Mouse (Mus musculus): ENCODE results near the gene Camk1g.

The Camk1g gene

GRCm38 (mm10) chr1:193334546-193334945, 35.6 kb downstream of the Camk1g start:
- no peak for DNase-seq (ENCODE audit: low read depth, low spot score)

- no peak for DNase-seq (ENCODE audit: low read depth, low spot score)
Observed at GRCm38 (mm10) chr1:193333776-193334175, 36.3 kb downstream of the Camk1g start.

GRCm38 (mm10) chr1:193332671-193333070, 37.4 kb downstream of the Camk1g start:
- no peak for DNase-seq (ENCODE audit: low read depth, low spot score)

DNA sequence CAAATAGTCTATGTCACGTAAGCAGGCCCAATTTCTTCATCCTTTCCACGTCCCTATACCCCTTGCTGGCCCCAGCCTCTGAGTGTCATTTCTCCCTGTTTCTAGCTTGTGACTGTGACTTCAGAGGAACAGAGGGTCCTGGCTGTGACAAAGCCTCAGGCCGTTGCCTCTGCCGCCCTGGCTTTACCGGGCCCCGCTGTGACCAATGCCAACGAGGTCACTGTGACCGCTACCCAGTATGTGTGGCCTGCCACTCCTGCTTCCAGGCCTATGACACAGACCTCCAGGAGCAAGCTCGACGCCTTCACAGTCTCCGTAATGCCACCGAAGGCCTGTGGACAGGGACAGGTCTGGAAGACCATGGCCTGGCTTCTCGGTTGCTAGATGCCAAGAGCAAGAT, 38.1 kb downstream of the Camk1g start:
- DNase-seq (ENCODE audit: low read depth, low spot score): no peak

GRCm38 (mm10) chr1:193330626-193331025, 39.5 kb downstream of the Camk1g start:
- no peak for DNase-seq (ENCODE audit: low read depth, low spot score)

- DNase-seq (ENCODE audit: low read depth, low spot score): no peak
Observed at GRCm38 (mm10) chr1:193330172-193330571, 39.9 kb downstream of the Camk1g start.

GRCm38 (mm10) chr1:193329557-193329956, 40.5 kb downstream of the Camk1g start:
- no peak for DNase-seq (ENCODE audit: low read depth, low spot score)

- no peak for DNase-seq (ENCODE audit: low read depth, low spot score)
Observed at GRCm38 (mm10) chr1:193327686-193328085, 42.4 kb downstream of the Camk1g start.

DNA sequence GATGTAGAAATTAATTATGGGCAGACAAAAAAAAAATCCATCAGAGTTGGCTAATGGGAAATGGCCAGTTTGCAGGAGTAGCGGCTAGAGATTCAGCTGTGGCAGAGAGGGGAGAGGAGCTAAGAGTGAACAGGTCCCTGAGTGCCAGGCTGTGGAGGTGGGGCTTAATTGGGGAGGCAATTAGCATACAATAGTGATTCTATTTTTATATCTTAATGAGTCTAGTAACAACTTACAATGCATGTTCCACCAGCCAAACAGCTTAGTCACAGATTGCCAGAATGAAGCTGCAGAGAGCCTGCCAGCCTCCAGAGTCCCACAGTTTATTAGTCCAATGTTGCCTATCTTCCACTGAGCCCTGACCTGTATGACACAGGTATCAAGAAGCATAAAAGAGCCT, 42.9 kb downstream of the Camk1g start:
- DNase-seq (ENCODE audit: low read depth, low spot score): no peak

GRCm38 (mm10) chr1:193326456-193327145, 43.5 kb downstream of the Camk1g start:
- no peak for DNase-seq (ENCODE audit: low read depth, low spot score)

- DNase-seq (ENCODE audit: low read depth, low spot score): no peak
Observed at GRCm38 (mm10) chr1:193325891-193326290, 44.2 kb downstream of the Camk1g start.

DNA sequence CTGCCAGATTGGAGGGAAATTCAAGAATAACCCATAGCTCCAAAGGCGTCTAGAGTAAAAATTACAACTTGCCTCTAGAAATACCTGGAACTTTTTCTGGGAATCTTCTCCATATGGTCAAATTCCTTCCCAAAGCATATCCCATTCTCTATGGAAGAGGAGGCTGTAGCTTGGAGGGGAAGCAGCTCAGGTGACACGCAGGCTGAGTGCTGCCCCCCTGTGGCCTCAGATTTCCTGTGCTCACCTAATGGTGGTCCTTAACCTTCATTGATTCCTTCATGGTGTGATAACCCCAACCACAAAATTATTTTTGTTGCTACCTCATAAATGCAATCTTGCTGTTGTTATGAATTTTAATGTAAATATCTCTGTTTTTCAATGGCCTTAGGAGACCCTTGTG, 45.9 kb downstream of the Camk1g start:
- DNase-seq (ENCODE audit: low read depth, low spot score): no peak

DNA sequence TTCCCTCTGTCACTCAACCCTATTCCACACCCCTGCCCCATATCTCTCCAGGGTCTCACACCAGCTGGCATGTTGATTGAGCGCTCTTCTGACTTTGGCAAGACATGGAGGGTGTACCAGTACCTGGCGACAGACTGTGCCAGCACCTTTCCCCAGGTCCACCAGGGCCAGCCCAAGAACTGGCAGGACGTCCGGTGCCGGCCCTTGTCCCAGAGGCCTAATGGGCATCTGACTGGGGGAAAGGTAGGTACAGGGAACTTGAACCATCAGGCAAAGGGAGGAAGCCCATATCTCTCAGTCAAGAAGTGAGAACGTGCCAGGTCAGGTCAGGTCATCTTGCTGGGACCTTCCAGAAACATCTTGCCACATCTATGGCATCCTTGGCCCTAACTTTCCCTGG, 46.4 kb downstream of the Camk1g start:
- no peak for DNase-seq (ENCODE audit: low read depth, low spot score)

- DNase-seq (ENCODE audit: low read depth, low spot score): no peak
Observed at GRCm38 (mm10) chr1:193320398-193320797, 49.7 kb downstream of the Camk1g start.

DNA sequence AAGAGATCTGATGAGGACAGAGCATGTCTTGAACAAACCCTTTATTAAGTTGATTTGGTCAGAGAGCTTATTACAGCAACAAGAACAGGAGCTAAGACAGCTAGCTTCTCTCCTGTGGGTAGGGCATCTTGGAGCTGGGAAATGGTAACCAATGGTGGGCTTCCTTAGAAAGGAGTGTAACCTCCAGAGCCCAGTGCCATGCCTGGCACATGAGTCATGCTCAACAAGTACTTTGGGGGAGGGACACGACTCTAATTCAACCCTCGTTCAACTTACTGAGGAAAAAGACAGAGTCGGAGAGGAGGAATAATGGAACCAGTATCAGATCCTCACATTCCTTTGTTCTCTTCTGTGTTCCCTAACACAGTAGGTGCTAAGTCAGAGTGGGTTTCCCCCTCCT, 50.4 kb downstream of the Camk1g start:
- no peak for DNase-seq (ENCODE audit: low read depth, low spot score)

- no peak for DNase-seq (ENCODE audit: low read depth, low spot score)
Observed at GRCm38 (mm10) chr1:193317159-193317559, 52.9 kb downstream of the Camk1g start.

DNA sequence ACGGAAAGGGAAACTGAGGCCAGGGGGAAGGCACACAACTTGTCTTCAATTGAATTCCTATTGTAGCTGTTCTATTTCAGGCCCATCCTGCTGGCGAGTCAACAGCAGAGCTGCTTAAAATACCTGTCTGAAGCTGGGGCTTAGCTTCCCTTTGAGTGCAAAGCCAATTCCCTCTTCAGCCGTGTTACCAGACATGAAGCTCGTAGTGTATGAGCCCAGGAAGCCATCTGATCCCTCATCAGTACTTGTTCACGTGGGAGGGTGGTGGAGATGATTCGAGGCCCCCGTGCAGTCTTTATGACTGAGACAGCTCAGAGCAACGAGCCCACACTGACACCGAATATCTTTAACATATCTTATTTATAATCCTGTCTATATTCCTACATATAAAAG, 53.7 kb downstream of the Camk1g start:
- DNase-seq (ENCODE audit: low read depth, low spot score): no peak

DNA sequence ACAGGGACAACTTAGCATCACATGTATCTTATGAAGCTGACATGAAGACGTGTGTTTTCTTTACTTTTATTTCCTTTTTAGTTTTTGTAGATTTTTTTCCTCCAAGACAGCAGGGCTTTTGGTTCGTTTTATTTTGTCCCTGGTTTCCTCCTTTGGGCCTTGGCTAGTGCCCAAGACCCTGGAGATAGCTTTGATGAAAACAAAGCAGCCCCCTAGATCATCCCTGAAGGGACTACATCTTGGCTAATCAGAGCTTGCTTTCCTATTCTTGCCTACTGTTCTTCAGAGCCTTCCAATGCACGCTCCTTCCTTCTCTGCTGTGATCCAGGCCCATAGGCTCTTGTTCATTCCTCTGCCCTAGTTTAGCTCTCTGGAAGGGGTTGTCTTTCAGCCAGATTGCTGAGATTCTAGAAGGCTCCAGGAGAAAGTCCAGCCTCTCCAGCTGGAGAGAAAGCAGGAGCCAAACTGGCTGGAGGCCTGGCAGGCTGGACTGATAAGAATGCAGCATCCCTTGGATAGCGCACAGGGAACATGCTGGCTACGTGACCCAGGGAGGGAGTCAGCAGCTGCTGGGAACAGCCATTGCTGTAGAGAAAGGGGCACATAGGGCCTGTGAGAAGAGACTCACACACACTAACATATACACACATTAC, 54.3 kb downstream of the Camk1g start:
- no peak for DNase-seq (ENCODE audit: low read depth, low spot score)

DNA sequence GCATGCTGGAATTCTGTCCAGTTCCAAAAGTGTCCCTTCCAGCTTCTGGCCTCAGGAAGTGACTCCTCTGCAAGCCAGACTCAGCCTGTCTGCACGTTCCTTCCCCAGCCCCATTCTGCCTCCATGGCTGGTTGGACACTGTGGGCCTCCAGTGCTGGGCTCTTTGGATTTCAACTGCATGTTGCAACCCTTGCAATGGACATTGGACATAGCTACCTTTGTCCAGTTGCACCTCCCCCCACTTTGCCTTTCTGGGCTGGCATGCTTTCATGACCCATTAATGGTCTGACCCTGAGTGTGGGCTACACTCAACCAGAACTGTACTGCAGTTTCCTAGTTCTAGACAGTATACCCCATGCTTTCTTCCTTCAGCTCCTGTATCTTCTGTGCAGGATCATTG, 58.5 kb downstream of the Camk1g start:
- DNase-seq (ENCODE audit: low read depth, low spot score): no peak

DNA sequence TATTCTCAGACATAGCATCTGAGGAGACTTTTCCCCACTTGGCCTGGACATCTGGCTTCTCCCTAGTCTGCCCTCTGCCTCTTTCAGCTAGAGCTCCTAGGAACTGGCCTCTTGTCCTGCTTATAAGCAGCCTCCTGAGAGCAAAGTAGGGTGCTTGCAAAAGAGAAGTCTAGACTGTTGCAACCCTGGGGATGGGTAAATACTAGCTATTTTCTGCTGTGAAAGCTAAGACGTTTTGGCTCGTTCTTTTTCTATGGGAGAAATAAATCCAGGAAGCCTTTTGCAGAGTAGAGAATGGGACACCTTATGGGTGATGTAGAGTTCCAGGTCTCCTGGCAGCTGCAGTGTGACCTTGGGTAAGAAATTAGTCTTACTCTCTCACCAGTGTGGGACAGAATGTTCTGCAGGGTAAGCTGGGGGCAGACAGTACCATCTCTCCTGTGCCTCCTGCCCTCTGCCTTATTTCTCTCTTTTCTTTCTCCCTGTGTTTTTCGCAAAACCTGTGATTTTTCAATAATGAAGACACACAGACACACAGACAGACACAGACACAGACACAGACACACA, 59.5 kb downstream of the Camk1g start:
- DNase-seq (ENCODE audit: low read depth, low spot score): no peak

DNA sequence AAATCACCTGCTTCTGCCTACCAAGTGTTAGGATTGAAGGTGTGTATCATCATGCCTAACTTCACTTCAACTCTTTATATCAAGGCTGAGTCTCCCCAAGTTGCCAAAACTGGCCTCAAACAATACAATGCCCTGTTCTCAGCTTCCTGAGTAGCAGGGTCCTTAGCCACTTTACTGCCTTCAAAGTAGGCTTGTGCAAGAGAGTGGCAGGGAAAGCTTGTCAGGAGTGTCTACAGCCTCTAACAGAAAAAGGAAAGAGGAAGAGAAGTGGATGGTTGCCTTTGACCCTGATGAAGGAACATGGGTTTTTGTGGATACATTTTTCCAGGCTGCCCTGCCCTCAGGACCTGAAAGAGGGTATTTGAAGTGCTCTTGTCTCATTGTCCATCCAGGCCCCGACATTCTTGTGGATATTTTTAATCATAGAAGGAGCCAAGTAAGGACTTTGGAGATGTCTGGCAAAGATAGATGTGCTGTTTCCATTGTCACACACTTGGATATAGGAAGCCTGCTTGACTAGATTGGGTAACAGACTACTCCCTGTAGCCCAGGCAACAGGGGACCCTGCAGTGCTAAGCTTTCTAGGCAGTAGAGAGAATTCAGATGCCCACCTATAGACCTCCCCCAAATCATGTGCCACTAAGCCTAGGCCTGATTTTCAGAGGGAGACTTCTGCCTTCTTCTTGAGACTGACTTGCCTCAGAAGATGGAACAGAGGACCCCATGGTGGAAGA, 60.1 kb downstream of the Camk1g start:
- DNase-seq (ENCODE audit: low read depth, low spot score): no peak

DNA sequence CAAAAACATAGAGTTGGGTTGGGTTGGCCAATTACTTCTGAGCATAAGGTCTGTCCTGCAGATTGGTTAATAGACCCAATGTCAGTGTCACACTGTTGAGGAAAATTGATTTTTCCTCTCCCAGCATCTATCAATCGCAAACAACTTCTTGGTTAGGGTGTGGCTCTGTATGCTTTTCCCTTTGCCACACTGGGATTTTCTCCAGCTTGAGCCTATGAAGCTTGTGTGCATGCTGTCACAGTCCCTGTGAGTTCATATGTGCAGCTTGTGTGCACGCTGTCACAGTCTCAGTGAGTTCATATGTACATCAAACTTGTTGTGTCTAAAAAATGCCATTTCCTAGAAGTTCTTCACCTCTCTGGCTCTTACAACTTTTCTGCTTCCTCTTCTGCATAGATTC, 63.3 kb downstream of the Camk1g start:
- no peak for DNase-seq (ENCODE audit: low read depth, low spot score)

GRCm38 (mm10) chr1:193305386-193305785, 64.7 kb downstream of the Camk1g start:
- DNase-seq (ENCODE audit: low read depth, low spot score): no peak
